Mouse (Mus musculus) neural tube, embryonic 14.5 days (tissue): ENCODE results near the gene Rbm46. TPM values are rescaled to one million over a fixed set of nuclear protein-coding genes. Genes with fewer than 3 reads are reported as not detected.

Experiments used
- ATAC-seq: fragments of 200-750 bp; cut with Nextera tagmentation; 2 replicates; pipeline ENCODE4 v1.8.0; 2017; ENCODE audit warnings: low read depth, mild to moderate bottlenecking, moderate TSS enrichment, moderate library complexity
- H3K27ac ChIP-seq: fragments of 300-500 bp; sonication (generic); 2 replicates; pipeline ENCODE4 v1.5.1; 2014; ENCODE audit warnings: low read depth, mild to moderate bottlenecking, control low read depth, low read length, moderate library complexity, mixed read lengths
- H3K27me3 ChIP-seq: fragments of 300-500 bp; sonication (generic); 2 replicates; pipeline ENCODE4 v1.6.1; 2014; ENCODE audit warnings: low read length; ENCODE audit not compliant: control insufficient read depth, insufficient read depth
- H3K36me3 ChIP-seq: fragments of 300-500 bp; sonication (generic); 2 replicates; pipeline ENCODE4 v1.6.1; 2014; ENCODE audit warnings: low read length, mixed read lengths; ENCODE audit not compliant: control insufficient read depth, insufficient read depth
- H3K4me1 ChIP-seq: fragments of 300-500 bp; sonication (generic); 2 replicates; pipeline ENCODE4 v1.6.1; 2014; ENCODE audit warnings: low read length; ENCODE audit not compliant: control insufficient read depth, insufficient read depth
- H3K4me2 ChIP-seq: fragments of 300-500 bp; sonication (generic); 2 replicates; pipeline ENCODE4 v1.6.1; 2014; ENCODE audit warnings: mild to moderate bottlenecking, low read depth, low read length, control low read depth
- H3K4me3 ChIP-seq: fragments of 300-500 bp; sonication (generic); 2 replicates; pipeline ENCODE4 v1.5.1; 2014; ENCODE audit warnings: low read depth, low read length, control low read depth, mixed read lengths
- H3K9ac ChIP-seq: fragments of 300-500 bp; sonication (generic); replicated peaks from 2 replicates; pipeline ENCODE4 v1.6.1; 2014; ENCODE audit warnings: low read depth, mild to moderate bottlenecking, control low read depth, low read length, mixed read lengths
- H3K9me3 ChIP-seq: fragments of 300-500 bp; sonication (generic); 2 replicates; pipeline ENCODE4 v1.6.1; 2016; ENCODE audit warnings: low read length; ENCODE audit not compliant: control insufficient read depth
- WGBS: fragments of 180-500 bp; shearing (Covaris S2); extraction: QIAGEN DNeasy Blood & Tissue Kit; methylation state at CpG from one replicate; pipeline ENCODE4 v1.1.7; 2014; 5-methylcytosine and 5-hydroxymethylcytosine counted together
- polyA plus RNA-seq: library from polyadenylated mRNA; unstranded; fragments of >200 nt; fragmentation: Nextera tagmentation; extraction: Ambion mirVana; gene quantifications from 2 replicates; pipeline ENCODE4 v1.2.1, GENCODE M21; 2014

The Rbm46 gene
- 1.6 and 2.1 TPM in 2 replicates for polyA plus RNA-seq

GRCm38 (mm10) chr3:82876372-82876739 lies at the start of gene Rbm46:
TSS of gene Rbm46 (minus strand) at chr3:82876483.
- WGBS = 29% methylated on average over 36 of the region's 36 CpGs
- peak; percentile 96 for ATAC-seq
- peak within 1 kb of the TSS; percentile 34 for H3K4me3 ChIP-seq
- H3K4me2 ChIP-seq = peak within 1 kb of the TSS; percentile 50
- H3K27ac ChIP-seq = no peak within 1 kb of the TSS
- H3K4me1 ChIP-seq = no peaks in the 10 kb centered on the region
- no peak within 1 kb of the TSS for H3K9ac ChIP-seq
- H3K27me3 ChIP-seq = peaks cover 9% of the 10 kb centered on the region
- H3K36me3 ChIP-seq = no peaks in the 10 kb centered on the region
- no peaks in the 10 kb centered on the region for H3K9me3 ChIP-seq

- H3K27ac ChIP-seq = no peak overlapping the region
- H3K9me3 ChIP-seq = no peaks in the 10 kb centered on the region
- WGBS = 28% methylated on average over 1 of the region's 1 CpGs
- no peaks in the 10 kb centered on the region for H3K36me3 ChIP-seq
- no peak overlapping the region for H3K4me3 ChIP-seq
- H3K4me2 ChIP-seq = no peak overlapping the region
- no peak overlapping the region for H3K9ac ChIP-seq
- H3K27me3 ChIP-seq = no peaks in the 10 kb centered on the region
- ATAC-seq = no peak
- no peaks in the 10 kb centered on the region for H3K4me1 ChIP-seq
Observed at GRCm38 (mm10) chr3:82915632-82916031, 39.3 kb upstream of the Rbm46 start.

- no peak overlapping the region for H3K4me3 ChIP-seq
- no peak overlapping the region for H3K9ac ChIP-seq
- H3K4me2 ChIP-seq = no peak overlapping the region
- H3K36me3 ChIP-seq = no peaks in the 10 kb centered on the region
- ATAC-seq = no peak
- no peaks in the 10 kb centered on the region for H3K4me1 ChIP-seq
- WGBS = 79% methylated on average over 2 of the region's 2 CpGs
- no peaks in the 10 kb centered on the region for H3K9me3 ChIP-seq
- H3K27ac ChIP-seq = no peak overlapping the region
- H3K27me3 ChIP-seq = no peaks in the 10 kb centered on the region; the same call in none of the 2 replicates
Observed at GRCm38 (mm10) chr3:82908671-82909070, 32.4 kb upstream of the Rbm46 start.

GRCm38 (mm10) chr3:82904211-82904908 lies 28.1 kb upstream of the Rbm46 start:
- ATAC-seq = peak; percentile 57
- Histone ChIP-seq H3K9me3 (no peaks in the 10 kb centered on the region), H3K9ac (peak overlapping the region; percentile 34; the same call in 1 of the 2 replicates), H3K4me2 (peak overlapping the region; percentile 83), H3K4me1 (no peaks in the 10 kb centered on the region), H3K27me3 (peaks cover 8% of the 10 kb centered on the region), H3K27ac (no peak overlapping the region), H3K36me3 (no peaks in the 10 kb centered on the region), H3K4me3 (peak overlapping the region; percentile 48)
- WGBS = 1% methylated on average over 31 of the region's 31 CpGs

GRCm38 (mm10) chr3:82903613-82904205 lies 27.4 kb upstream of the Rbm46 start, which contains the start of gene Lrat:
TSS of gene Lrat (minus strand) at chr3:82903973.
- Histone ChIP-seq H3K27ac (no peak within 1 kb of the TSS), H3K4me1 (no peaks in the 10 kb centered on the region), H3K9me3 (no peaks in the 10 kb centered on the region), H3K27me3 (peaks cover 8% of the 10 kb centered on the region), H3K4me3 (peak within 1 kb of the TSS; percentile 48), H3K36me3 (no peaks in the 10 kb centered on the region), H3K9ac (peak within 1 kb of the TSS; percentile 34; the same call in 1 of the 2 replicates), H3K4me2 (peak within 1 kb of the TSS; percentile 83)
- WGBS = under 1% methylated on average over 35 of the region's 35 CpGs
- peak; percentile 86 for ATAC-seq

- ATAC-seq = no peak
- H3K4me2 ChIP-seq = peak overlapping the region; percentile 83
- H3K4me3 ChIP-seq = peak overlapping the region; percentile 48
- no peaks in the 10 kb centered on the region for H3K36me3 ChIP-seq
- no peak overlapping the region for H3K9ac ChIP-seq
- H3K4me1 ChIP-seq = no peaks in the 10 kb centered on the region
- peaks cover 8% of the 10 kb centered on the region for H3K27me3 ChIP-seq
- H3K27ac ChIP-seq = no peak overlapping the region
- 23% methylated on average over 20 of the region's 20 CpGs for WGBS
- no peaks in the 10 kb centered on the region for H3K9me3 ChIP-seq
Observed at GRCm38 (mm10) chr3:82902757-82903612, 26.7 kb upstream of the Rbm46 start.

- Histone ChIP-seq H3K36me3 (no peaks in the 10 kb centered on the region), H3K9ac (no peak overlapping the region), H3K9me3 (no peaks in the 10 kb centered on the region), H3K4me3 (no peak overlapping the region), H3K27ac (no peak overlapping the region), H3K4me2 (no peak overlapping the region), H3K4me1 (no peaks in the 10 kb centered on the region), H3K27me3 (no peaks in the 10 kb centered on the region)
- no peak for ATAC-seq
- WGBS = 5% methylated on average over 2 of the region's 2 CpGs
Observed at GRCm38 (mm10) chr3:82888842-82889241, 12.6 kb upstream of the Rbm46 start.

GRCm38 (mm10) chr3:82877258-82877657 lies 975 bp upstream of the Rbm46 start:
- no peaks in the 10 kb centered on the region for H3K9me3 ChIP-seq
- no peaks in the 10 kb centered on the region for H3K36me3 ChIP-seq
- H3K4me2 ChIP-seq = no peak overlapping the region
- H3K27ac ChIP-seq = no peak overlapping the region
- no peak overlapping the region for H3K9ac ChIP-seq
- 10% methylated on average over 4 of the region's 4 CpGs for WGBS
- ATAC-seq = 0 out of 2 replicates have a peak, but pooled peaks have one; percentile 50
- peaks cover 9% of the 10 kb centered on the region for H3K27me3 ChIP-seq
- no peaks in the 10 kb centered on the region for H3K4me1 ChIP-seq
- H3K4me3 ChIP-seq = no peak overlapping the region
